Mouse (Mus musculus) cortical plate, adult 2 months (tissue): ENCODE measurements around the gene Gm21976.

Experiments used
- CTCF ChIP-seq: fragments of 200-500 bp; IDR thresholded peaks from 2 replicates; pipeline ENCODE4 v1.5.1; 2011; ENCODE audit warnings: mild to moderate bottlenecking, control low read depth, low read length; ENCODE audit not compliant: insufficient read depth; ENCODE audit errors: extremely low read depth
- POLR2A ChIP-seq: fragments of 200-500 bp; IDR thresholded peaks from 2 replicates; pipeline ENCODE4 v1.6.1; 2011; ENCODE audit warnings: mild to moderate bottlenecking, low read length, control low read depth; ENCODE audit not compliant: insufficient read depth; ENCODE audit errors: extremely low read depth

GRCm38 (mm10) chr13:98317911-98318310 lies 38.2 kb downstream of the Gm21976 start:
- TF ChIP-seq POLR2A: no peak
- no peak for TF ChIP-seq CTCF
